Mouse (Mus musculus): ENCODE measurements at regions not wholly inside any gene's neighbourhood (a gene's known extent, or its start where the extent isn't known, plus 50 kb on each side); places are given as distances from the start of the nearest gene placed in this dataset.
"Not testable (repeated sequence)": the region's sequence is repeated elsewhere in the genome, so short reads cannot be mapped to it uniquely, and the experiment has no call there.

- TF ChIP-seq CTCF (IDR thresholded peaks at IDR 0.05 in 2 of 3, conservative IDR thresholded peaks at IDR 0.05 in 1 of 3; ENCODE audit: control insufficient read depth in 1 of 3, insufficient read depth in 1 of 3, low read depth in 2 of 3, low read length in 3 of 3, poor library complexity in 1 of 3, severe bottlenecking in 1 of 3); GATA1 (IDR thresholded peaks at IDR 0.05; ENCODE audit: low read depth, low read length); MAZ (IDR thresholded peaks at IDR 0.05; ENCODE audit: low read depth, low read length); TCF12 (IDR thresholded peaks at IDR 0.05; ENCODE audit: low read depth, low read length); EP300 (IDR thresholded peaks at IDR 0.05; ENCODE audit: low read depth in 1 of 2, low read length in 2 of 2); USF1 (IDR thresholded peaks at IDR 0.05; ENCODE audit: low read depth, low read length); CHD1 (IDR thresholded peaks at IDR 0.05; ENCODE audit: low read depth, low read length); UBTF (IDR thresholded peaks at IDR 0.05; ENCODE audit: borderline replicate concordance, insufficient read depth, low read depth, low read length); POLR2A (IDR thresholded peaks at IDR 0.05; ENCODE audit: control insufficient read depth in 1 of 2, insufficient read depth in 1 of 2, low read depth in 1 of 2, low read length in 2 of 2, poor library complexity in 1 of 2); ZNF384 (IDR thresholded peaks at IDR 0.05; ENCODE audit: low read depth, low read length); NELFE (IDR thresholded peaks at IDR 0.05; ENCODE audit: low read depth, low read length): not testable (repeated sequence)
Measured at GRCm38 (mm10) chr12:106361646-106362045, 351.6 kb downstream of the Vrk1 start.
